Mouse (Mus musculus) G1E (cell line): ENCODE measurements around the gene Lrrn4. TPM values are rescaled to one million over a fixed set of nuclear protein-coding genes. Genes with fewer than 3 reads are reported as not detected.

Experiments
- ATAC-seq: 2 replicates; pipeline ENCODE4 v1.8.0; 2016; ENCODE audit warnings: mild to moderate bottlenecking; ENCODE audit not compliant: insufficient number of reproducible peaks, poor library complexity, low FRiP score, severe bottlenecking; ENCODE audit errors: extremely low read depth
- DNase-seq: peaks from one replicate; pipeline ENCODE4 v3.0.0; 2012; ENCODE audit warnings: low spot score
- H3K27me3 ChIP-seq: 2 replicates; pipeline ENCODE4 v1.6.1; 2012; ENCODE audit warnings: mild to moderate bottlenecking, low read length, inconsistent platforms; ENCODE audit not compliant: insufficient read depth
- H3K36me3 ChIP-seq: replicated peaks from 2 replicates; pipeline ENCODE3; 2012; ENCODE audit warnings: mild to moderate bottlenecking, inconsistent platforms
- H3K4me1 ChIP-seq: 2 replicates; pipeline ENCODE4 v1.6.1; 2012; ENCODE audit warnings: low read depth, low read length, inconsistent platforms, mixed read lengths; ENCODE audit not compliant: insufficient read depth
- H3K4me3 ChIP-seq: 2 replicates; pipeline ENCODE4 v1.5.1; 2012; ENCODE audit warnings: low read depth, mild to moderate bottlenecking, inconsistent platforms, low read length, moderate library complexity, mixed read lengths
- H3K9me3 ChIP-seq: replicated peaks from 2 replicates; pipeline ENCODE4 v1.6.1; 2012; ENCODE audit warnings: inconsistent platforms
- CTCF ChIP-seq: IDR thresholded peaks from 2 replicates; pipeline ENCODE4 v1.5.1; 2012; ENCODE audit warnings: low read depth, low read length, inconsistent platforms, mixed read lengths
- GATA1 ChIP-seq: IDR thresholded peaks from 2 replicates; pipeline ENCODE4 v1.6.1; 2012; ENCODE audit warnings: borderline replicate concordance, low read length, inconsistent platforms, mixed read lengths
- GATA2 ChIP-seq: IDR thresholded peaks from 2 replicates; pipeline ENCODE4 v1.6.1; 2012; ENCODE audit warnings: low read depth, low read length, inconsistent platforms, borderline replicate concordance
- POLR2AphosphoS5 ChIP-seq: IDR thresholded peaks from 2 replicates; pipeline ENCODE4 v1.6.1; 2012; ENCODE audit warnings: low read depth, low read length, inconsistent platforms; ENCODE audit not compliant: insufficient replicate concordance
- TAL1 ChIP-seq: conservative IDR thresholded peaks from 2 replicates; pipeline ENCODE4 v1.6.1; 2012; ENCODE audit warnings: low read depth, low read length, inconsistent platforms, mixed read lengths
- polyA plus RNA-seq: library from polyadenylated mRNA; stranded (reverse); fragments of >175 nt; gene quantifications from 2 replicates; pipeline ENCODE4 v1.2.3, GENCODE M21; 2012
- total RNA-seq, 2 experiments: library from RNA; stranded (forward) in 1 of 2; stranded (reverse) in 1 of 2; fragments of 200-1000 nt in 1 of 2; fragments of >200 nt in 1 of 2; fragmentation: Nextera tagmentation in 1 of 2; gene quantifications; 2 replicates each; pipeline ENCODE4 v1.2.3; 2014 to 2017

Gene Lrrn4
- total RNA-seq (2014; fragmentation: Nextera tagmentation) = not detected in 2 replicates
- 0.06 and 0.11 TPM in 2 replicates for total RNA-seq (2017)
- polyA plus RNA-seq = not detected in 2 replicates

GRCm38 (mm10) chr2:132880844-132881645 is at the start of gene Lrrn4:
Gene Lrrn4 (minus strand): TSS chr2:132880891.
- peaks cover 4% of the 10 kb centered on the region; the same call in 1 of the 2 replicates for H3K4me1 ChIP-seq
- H3K36me3 ChIP-seq = no peaks in the 10 kb centered on the region
- H3K9me3 ChIP-seq = no peaks in the 10 kb centered on the region
- ATAC-seq (no peak), DNase-seq (no peak)
- no peak within 1 kb of the TSS for H3K4me3 ChIP-seq
- TF ChIP-seq CTCF (no peak), GATA1 (no peak), TAL1 (no peak), GATA2 (no peak), POLR2AphosphoS5 (no peak)
- H3K27me3 ChIP-seq = peaks cover 38% of the 10 kb centered on the region

GRCm38 (mm10) chr2:132928999-132929398 is 48.3 kb upstream of the Lrrn4 start:
- Histone ChIP-seq H3K4me1 (no peaks in the 10 kb centered on the region), H3K4me3 (no peak overlapping the region), H3K27me3 (no peaks in the 10 kb centered on the region), H3K9me3 (no peaks in the 10 kb centered on the region), H3K36me3 (no peaks in the 10 kb centered on the region)
- TF ChIP-seq GATA1 (no peak), POLR2AphosphoS5 (no peak), TAL1 (no peak), CTCF (no peak), GATA2 (no peak)
- ATAC-seq (no peak), DNase-seq (no peak)

GRCm38 (mm10) chr2:132927871-132928270 is 47.2 kb upstream of the Lrrn4 start:
- no peaks in the 10 kb centered on the region for H3K27me3 ChIP-seq
- no peak for TF ChIP-seq GATA2
- TF ChIP-seq TAL1 = no peak
- no peak for TF ChIP-seq GATA1
- TF ChIP-seq CTCF = no peak
- TF ChIP-seq POLR2AphosphoS5 = no peak
- H3K4me1 ChIP-seq = no peaks in the 10 kb centered on the region
- no peaks in the 10 kb centered on the region for H3K9me3 ChIP-seq
- ATAC-seq = no peak
- DNase-seq = no peak
- no peak overlapping the region for H3K4me3 ChIP-seq
- no peaks in the 10 kb centered on the region for H3K36me3 ChIP-seq

GRCm38 (mm10) chr2:132927298-132927697 is 46.6 kb upstream of the Lrrn4 start:
- no peak for DNase-seq
- Histone ChIP-seq H3K9me3 (no peaks in the 10 kb centered on the region), H3K36me3 (no peaks in the 10 kb centered on the region), H3K4me1 (no peaks in the 10 kb centered on the region), H3K4me3 (no peak overlapping the region), H3K27me3 (no peaks in the 10 kb centered on the region)
- no peak for ATAC-seq
- no peak for TF ChIP-seq TAL1
- no peak for TF ChIP-seq CTCF

GRCm38 (mm10) chr2:132923290-132924085 is 42.8 kb upstream of the Lrrn4 start:
- TF ChIP-seq GATA2 (no peak), CTCF (no peak), TAL1 (no peak), GATA1 (no peak), POLR2AphosphoS5 (no peak)
- ATAC-seq = no peak
- Histone ChIP-seq H3K4me3 (no peak overlapping the region), H3K27me3 (no peaks in the 10 kb centered on the region), H3K9me3 (no peaks in the 10 kb centered on the region), H3K36me3 (no peaks in the 10 kb centered on the region), H3K4me1 (no peaks in the 10 kb centered on the region)
- DNase-seq = no peak
